Mouse (Mus musculus): ENCODE data around the gene Rab10. TPM values are rescaled to one million over a fixed set of nuclear protein-coding genes. Genes with fewer than 3 reads are reported as not detected.

The Rab10 gene
- polyA plus RNA-seq, 1 experiment from 2014 or later: 79.8 TPM

DNA sequence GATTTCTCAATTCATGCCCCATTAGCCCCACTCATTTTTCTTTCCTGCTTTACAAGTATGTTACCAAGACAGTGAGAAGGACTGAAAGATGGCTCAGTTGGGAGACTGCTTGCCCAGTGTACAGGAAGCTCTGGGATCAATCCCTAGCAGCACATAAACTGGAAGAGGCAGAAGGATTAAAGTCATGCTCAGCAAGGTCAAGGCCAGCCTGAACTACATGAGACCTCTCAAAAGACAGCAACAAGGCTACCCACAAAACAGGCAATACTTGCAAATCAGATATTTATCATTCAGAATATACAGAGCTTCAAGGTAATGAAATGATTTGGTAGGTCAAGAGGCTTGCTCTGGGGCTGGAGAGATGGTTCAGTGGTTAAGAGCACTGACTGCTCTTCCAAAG, 53.8 kb downstream of the Rab10 start:
- Histone ChIP-seq H3K4me1 (ENCODE audit: control insufficient read depth in 2 of 2, insufficient read depth in 2 of 2, low read length in 2 of 2) (no peaks in the 10 kb centered on the region), H3K4me2 (ENCODE audit: low read length) (no peak overlapping the region), H3K9me3 (ENCODE audit: control insufficient read depth, low read length) (no peaks in the 10 kb centered on the region), H3K27me3 (ENCODE audit: control insufficient read depth, insufficient read depth, low read length) (no peaks in the 10 kb centered on the region), H3K4me3 (ENCODE audit: control insufficient read depth in 1 of 2, insufficient read depth in 1 of 2, low read depth in 1 of 2, low read length in 2 of 2) (no peak overlapping the region), H3K36me3 (ENCODE audit: control insufficient read depth, insufficient read depth, low read length) (peaks cover 52% of the 10 kb centered on the region), H3K27ac (replicated peaks in 1 of 2; ENCODE audit: control insufficient read depth in 1 of 2, insufficient read depth in 1 of 2, low read depth in 2 of 2, low read length in 2 of 2) (no peak overlapping the region), H3K9ac (ENCODE audit: low read length) (no peak overlapping the region)
- no peak for ATAC-seq (ENCODE audit: insufficient number of reproducible peaks, insufficient read depth, low FRiP score, low read depth)

GRCm38 (mm10) chr12:3255435-3255834, 54.3 kb downstream of the Rab10 start:
- Histone ChIP-seq H3K27me3 (ENCODE audit: control insufficient read depth, insufficient read depth, low read length) (no peaks in the 10 kb centered on the region), H3K4me1 (ENCODE audit: control insufficient read depth in 2 of 2, insufficient read depth in 2 of 2, low read length in 2 of 2) (no peaks in the 10 kb centered on the region), H3K4me2 (ENCODE audit: low read length) (no peak overlapping the region), H3K9ac (ENCODE audit: low read length) (no peak overlapping the region), H3K4me3 (ENCODE audit: control insufficient read depth in 1 of 2, insufficient read depth in 1 of 2, low read depth in 1 of 2, low read length in 2 of 2) (no peak overlapping the region), H3K36me3 (ENCODE audit: control insufficient read depth, insufficient read depth, low read length) (peaks cover 55% of the 10 kb centered on the region), H3K9me3 (ENCODE audit: control insufficient read depth, low read length) (no peaks in the 10 kb centered on the region), H3K27ac (replicated peaks in 1 of 2; ENCODE audit: control insufficient read depth in 1 of 2, insufficient read depth in 1 of 2, low read depth in 2 of 2, low read length in 2 of 2) (no peak overlapping the region)
- WGBS: 95% methylated on average over 2 of the region's 2 CpGs
- ATAC-seq (ENCODE audit: insufficient number of reproducible peaks, insufficient read depth, low FRiP score, low read depth): no peak

DNA sequence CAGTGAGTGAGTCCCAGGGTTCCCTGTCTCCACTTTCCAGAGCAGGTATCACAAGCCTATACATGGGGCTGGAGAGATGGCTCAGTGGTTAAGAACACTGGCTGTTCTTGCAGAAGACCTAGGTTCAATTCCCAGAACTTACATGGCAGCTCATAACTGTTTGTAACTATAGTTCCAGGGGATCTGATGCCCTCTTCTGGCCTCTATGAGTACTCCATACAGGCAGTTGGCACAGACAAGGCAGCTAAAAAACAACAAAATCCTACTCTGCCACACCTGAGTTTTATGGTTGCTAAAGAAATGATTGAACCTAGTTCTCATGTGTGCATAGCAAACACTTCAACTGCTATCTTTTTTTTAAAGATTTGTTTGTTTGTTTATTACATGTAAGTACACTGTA, 56.2 kb downstream of the Rab10 start:
- Histone ChIP-seq H3K4me2 (ENCODE audit: low read length) (no peak overlapping the region), H3K9ac (ENCODE audit: low read length) (no peak overlapping the region), H3K4me3 (ENCODE audit: control insufficient read depth in 1 of 2, insufficient read depth in 1 of 2, low read depth in 1 of 2, low read length in 2 of 2) (no peak overlapping the region), H3K36me3 (ENCODE audit: control insufficient read depth, insufficient read depth, low read length) (peaks cover 73% of the 10 kb centered on the region), H3K27ac (replicated peaks in 1 of 2; ENCODE audit: control insufficient read depth in 1 of 2, insufficient read depth in 1 of 2, low read depth in 2 of 2, low read length in 2 of 2) (no peak overlapping the region), H3K9me3 (ENCODE audit: control insufficient read depth, low read length) (no peaks in the 10 kb centered on the region), H3K27me3 (ENCODE audit: control insufficient read depth, insufficient read depth, low read length) (no peaks in the 10 kb centered on the region), H3K4me1 (ENCODE audit: control insufficient read depth in 2 of 2, insufficient read depth in 2 of 2, low read length in 2 of 2) (no peaks in the 10 kb centered on the region)
- no peak for ATAC-seq (ENCODE audit: insufficient number of reproducible peaks, insufficient read depth, low FRiP score, low read depth)

DNA sequence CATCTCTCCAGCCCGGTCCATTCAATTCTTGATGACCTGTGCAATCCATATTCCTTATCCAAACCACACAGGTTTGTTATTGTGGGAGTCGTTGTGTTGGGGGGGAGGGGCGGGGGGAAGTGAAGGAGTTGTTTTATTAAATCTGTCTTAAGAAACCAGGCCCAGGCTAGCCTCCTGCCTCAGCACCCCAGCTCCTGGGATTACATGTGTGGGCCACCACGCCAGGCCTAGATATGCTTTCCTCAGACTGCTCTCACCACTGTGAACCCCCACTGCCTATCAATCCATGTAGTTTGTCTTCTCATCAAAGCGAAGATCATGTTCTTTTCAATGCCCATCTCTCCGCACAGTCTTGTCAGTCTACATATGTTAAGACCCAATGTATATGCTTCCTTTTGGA, 63.7 kb downstream of the Rab10 start:
- Histone ChIP-seq H3K9me3 (ENCODE audit: control insufficient read depth, low read length) (no peaks in the 10 kb centered on the region), H3K36me3 (ENCODE audit: control insufficient read depth, insufficient read depth, low read length) (peaks cover 49% of the 10 kb centered on the region), H3K4me3 (ENCODE audit: control insufficient read depth in 1 of 2, insufficient read depth in 1 of 2, low read depth in 1 of 2, low read length in 2 of 2) (no peak overlapping the region), H3K4me1 (ENCODE audit: control insufficient read depth in 2 of 2, insufficient read depth in 2 of 2, low read length in 2 of 2) (no peaks in the 10 kb centered on the region), H3K4me2 (ENCODE audit: low read length) (no peak overlapping the region), H3K9ac (ENCODE audit: low read length) (no peak overlapping the region), H3K27me3 (ENCODE audit: control insufficient read depth, insufficient read depth, low read length) (no peaks in the 10 kb centered on the region), H3K27ac (replicated peaks in 1 of 2; ENCODE audit: control insufficient read depth in 1 of 2, insufficient read depth in 1 of 2, low read depth in 2 of 2, low read length in 2 of 2) (no peak overlapping the region)
- WGBS: 89% methylated on average over 6 of the region's 6 CpGs
- ATAC-seq (ENCODE audit: insufficient number of reproducible peaks, insufficient read depth, low FRiP score, low read depth): no peak

- Histone ChIP-seq H3K9me3 (ENCODE audit: control insufficient read depth, low read length) (0 out of 2 replicates have a peak, but pooled peaks cover 14% of the 10 kb centered on the region), H3K4me2 (ENCODE audit: low read length) (no peak overlapping the region), H3K36me3 (ENCODE audit: control insufficient read depth, insufficient read depth, low read length) (peaks cover 40% of the 10 kb centered on the region), H3K27ac (replicated peaks in 1 of 2; ENCODE audit: control insufficient read depth in 1 of 2, insufficient read depth in 1 of 2, low read depth in 2 of 2, low read length in 2 of 2) (no peak overlapping the region), H3K9ac (ENCODE audit: low read length) (no peak overlapping the region), H3K4me1 (ENCODE audit: control insufficient read depth in 2 of 2, insufficient read depth in 2 of 2, low read length in 2 of 2) (0 out of 4 replicates have a peak, but pooled peaks cover 0 to 4% of the 10 kb centered on the region in 2 experiments), H3K27me3 (ENCODE audit: control insufficient read depth, insufficient read depth, low read length) (no peaks in the 10 kb centered on the region), H3K4me3 (ENCODE audit: control insufficient read depth in 1 of 2, insufficient read depth in 1 of 2, low read depth in 1 of 2, low read length in 2 of 2) (no peak overlapping the region)
- ATAC-seq (ENCODE audit: insufficient number of reproducible peaks, insufficient read depth, low FRiP score, low read depth): no peak
- 97% methylated on average over 1 of the region's 1 CpGs for WGBS
Observed at GRCm38 (mm10) chr12:3239544-3239943, 70.2 kb downstream of the Rab10 start.

DNA sequence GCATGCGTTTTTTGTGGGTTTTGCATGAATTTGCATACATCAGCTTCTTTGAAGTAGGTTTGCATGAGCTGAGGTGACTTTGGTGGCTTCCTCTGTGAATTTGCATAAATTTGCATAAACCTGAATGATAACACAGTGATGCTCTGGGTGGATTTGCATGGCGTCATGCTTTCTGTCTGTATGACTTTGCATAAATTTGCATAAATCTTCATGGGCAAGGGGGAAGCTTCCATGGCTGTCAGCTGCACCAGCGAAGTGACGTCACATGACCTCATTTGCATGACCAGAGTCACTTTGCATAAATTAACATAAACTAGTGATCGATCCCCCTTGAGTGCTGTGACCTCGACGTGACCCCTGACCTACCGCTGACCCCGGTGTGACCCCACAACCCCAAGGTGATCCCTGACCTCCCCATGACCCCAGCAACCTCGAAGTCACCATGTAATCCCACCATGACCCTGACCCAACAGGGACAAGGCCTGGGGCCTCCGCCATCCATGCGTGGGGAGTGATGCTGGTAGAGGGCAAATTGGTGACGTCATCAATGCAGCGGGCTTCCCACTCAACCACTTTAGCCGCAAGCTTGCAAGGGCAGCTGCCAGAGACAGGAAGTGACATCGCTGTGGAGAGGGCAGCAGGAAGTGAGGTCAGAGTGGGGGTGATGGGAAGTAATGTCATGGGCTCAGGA, 71.3 kb downstream of the Rab10 start:
- Histone ChIP-seq H3K9me3 (ENCODE audit: control insufficient read depth, low read length) (0 out of 2 replicates have a peak, but pooled peaks cover 14% of the 10 kb centered on the region), H3K27me3 (ENCODE audit: control insufficient read depth, insufficient read depth, low read length) (no peaks in the 10 kb centered on the region), H3K4me3 (ENCODE audit: control insufficient read depth in 1 of 2, insufficient read depth in 1 of 2, low read depth in 1 of 2, low read length in 2 of 2) (no peak overlapping the region), H3K27ac (replicated peaks in 1 of 2; ENCODE audit: control insufficient read depth in 1 of 2, insufficient read depth in 1 of 2, low read depth in 2 of 2, low read length in 2 of 2) (no peak overlapping the region), H3K9ac (ENCODE audit: low read length) (no peak overlapping the region), H3K36me3 (ENCODE audit: control insufficient read depth, insufficient read depth, low read length) (peaks cover 40% of the 10 kb centered on the region), H3K4me2 (ENCODE audit: low read length) (no peak overlapping the region), H3K4me1 (ENCODE audit: control insufficient read depth in 2 of 2, insufficient read depth in 2 of 2, low read length in 2 of 2) (0 out of 4 replicates have a peak, but pooled peaks cover 0 to 4% of the 10 kb centered on the region in 2 experiments)
- 96% methylated on average over 16 of the region's 16 CpGs for WGBS
- no peak for ATAC-seq (ENCODE audit: insufficient number of reproducible peaks, insufficient read depth, low FRiP score, low read depth)

- H3K36me3 ChIP-seq (ENCODE audit: control insufficient read depth, insufficient read depth, low read length): peaks cover 40% of the 10 kb centered on the region
- H3K9ac ChIP-seq (ENCODE audit: low read length): no peak overlapping the region
- 85% methylated on average over 5 of the region's 5 CpGs for WGBS
- no peak for ATAC-seq (ENCODE audit: insufficient number of reproducible peaks, insufficient read depth, low FRiP score, low read depth)
- H3K27ac ChIP-seq (replicated peaks in 1 of 2; ENCODE audit: control insufficient read depth in 1 of 2, insufficient read depth in 1 of 2, low read depth in 2 of 2, low read length in 2 of 2): no peak overlapping the region
- H3K9me3 ChIP-seq (ENCODE audit: control insufficient read depth, low read length): 0 out of 2 replicates have a peak, but pooled peaks cover 14% of the 10 kb centered on the region
- no peak overlapping the region for H3K4me2 ChIP-seq (ENCODE audit: low read length)
- no peaks in the 10 kb centered on the region for H3K27me3 ChIP-seq (ENCODE audit: control insufficient read depth, insufficient read depth, low read length)
- H3K4me3 ChIP-seq (ENCODE audit: control insufficient read depth in 1 of 2, insufficient read depth in 1 of 2, low read depth in 1 of 2, low read length in 2 of 2): no peak overlapping the region
- 0 out of 4 replicates have a peak, but pooled peaks cover 0 to 4% of the 10 kb centered on the region in 2 experiments for H3K4me1 ChIP-seq (ENCODE audit: control insufficient read depth in 2 of 2, insufficient read depth in 2 of 2, low read length in 2 of 2)
Observed at GRCm38 (mm10) chr12:3237799-3238198, 72.0 kb downstream of the Rab10 start.

Data from heart, embryonic 14.5 days (tissue).